In genomic region chr3:39220707-39221034, GRCm38 (mm10) we compare ENCODE assay signal across 8 mouse cellular contexts.
DNase-seq lines count a peak whose midpoint lies in the region; ATAC-seq lines count a peak whose summit lies in the region.

No protein-coding gene starts in this region.

- H3K4me3 ChIP-seq in hindbrain, embryonic 10.5 days: no peak overlapping the region
- no peak overlapping the region for H3K4me3 ChIP-seq in hindbrain, embryonic 16.5 days (ENCODE audit: low read length)
- no peak overlapping the region for H3K4me3 ChIP-seq in midbrain, embryonic 13.5 days (replicated peaks)

- H3K36me3 ChIP-seq in hindbrain, embryonic 10.5 days: no peaks in the 10 kb centered on the region
- H3K36me3 ChIP-seq in hindbrain, embryonic 16.5 days (ENCODE audit: control insufficient read depth, insufficient read depth, low read length): no peaks in the 10 kb centered on the region
- H3K36me3 ChIP-seq in midbrain, embryonic 13.5 days: no peaks in the 10 kb centered on the region

- H3K4me2 ChIP-seq in hindbrain, embryonic 16.5 days (ENCODE audit: low read length): no peak overlapping the region
- peak overlapping the region; percentile 34; the same call in 1 of the 2 replicates for H3K4me2 ChIP-seq in midbrain, embryonic 13.5 days (replicated peaks)

- H3K4me1 ChIP-seq in hindbrain, embryonic 10.5 days (replicated peaks): peaks cover 12% of the 10 kb centered on the region
- no peaks in the 10 kb centered on the region; the same call in 1 of the 2 replicates for H3K4me1 ChIP-seq in hindbrain, embryonic 16.5 days (ENCODE audit: control insufficient read depth, insufficient read depth, low read depth, low read length)
- H3K4me1 ChIP-seq in midbrain, embryonic 13.5 days (replicated peaks): peaks cover 13% of the 10 kb centered on the region

- no peak for ATAC-seq in hindbrain, embryonic 16.5 days
- ATAC-seq in midbrain, embryonic 13.5 days: no peak

- H3K27ac ChIP-seq in hindbrain, embryonic 10.5 days: peak overlapping the region; percentile 87
- H3K27ac ChIP-seq in hindbrain, embryonic 16.5 days (ENCODE audit: low read depth, low read length): no peak overlapping the region
- no peak overlapping the region for H3K27ac ChIP-seq in midbrain, embryonic 13.5 days

- H3K9ac ChIP-seq in hindbrain, embryonic 16.5 days (ENCODE audit: low read depth, low read length): no peak overlapping the region
- H3K9ac ChIP-seq in midbrain, embryonic 13.5 days (replicated peaks): no peak overlapping the region

- no peaks in the 10 kb centered on the region for H3K27me3 ChIP-seq in hindbrain, embryonic 10.5 days (ENCODE audit: insufficient read depth, poor library complexity, severe bottlenecking)
- H3K27me3 ChIP-seq in hindbrain, embryonic 16.5 days (replicated peaks; ENCODE audit: control insufficient read depth, insufficient read depth, low read length): no peaks in the 10 kb centered on the region
- H3K27me3 ChIP-seq in midbrain, embryonic 13.5 days: no peaks in the 10 kb centered on the region

- WGBS in hindbrain, embryonic 10.5 days: 32% methylated on average over 2 of the region's 2 CpGs
- 31% methylated on average over 2 of the region's 2 CpGs for WGBS in hindbrain, embryonic 16.5 days
- 29% methylated on average over 2 of the region's 2 CpGs for WGBS in midbrain, embryonic 13.5 days

- H3K9me3 ChIP-seq in hindbrain, embryonic 10.5 days: no peaks in the 10 kb centered on the region
- H3K9me3 ChIP-seq in hindbrain, embryonic 16.5 days (ENCODE audit: control insufficient read depth, low read length): no peaks in the 10 kb centered on the region
- no peaks in the 10 kb centered on the region for H3K9me3 ChIP-seq in midbrain, embryonic 13.5 days

- DNase-seq in hindbrain, embryonic 10.5 days (ENCODE audit: low spot score): peak; percentile 33
- peak; percentile 96 for DNase-seq in heart, adult 11 months
- peak; percentile 15 for DNase-seq in kidney, adult 18-20 months
- DNase-seq in urinary bladder, postnatal 25 days (ENCODE audit: low spot score): no peak
- no peak for DNase-seq in cerebellum, postnatal 4 days (ENCODE audit: low spot score in 2 of 2)
- no peak for DNase-seq in adipocyte (ENCODE audit: low spot score)

Comparison
In these comparisons a context has a peak if more than half of its experiments do, and no peak if none do; other contexts are left out.
1. DNase-seq: peak in hindbrain, embryonic 10.5 days (single experiment), heart, adult 11 months (single experiment) and kidney, adult 18-20 months (single experiment); none in urinary bladder, postnatal 25 days (single experiment), cerebellum, postnatal 4 days (0 of 2) and adipocyte (single experiment).